Mouse (Mus musculus): ENCODE data around the gene Zbtb42. TPM values are rescaled to one million over a fixed set of nuclear protein-coding genes. Genes with fewer than 3 reads are reported as not detected.

Zbtb42 gene
- polyA plus RNA-seq (2014; fragmentation: Nextera tagmentation; extraction: Ambion mirVana), result 1.9 and 3.5 TPM in 2 replicates

GRCm38 (mm10) chr12:112678555-112679026 is at the start of gene Zbtb42:
Gene Zbtb42, plus strand, starts transcription at chr12:112678828.
- H3K4me2 ChIP-seq (ENCODE audit: low read length), result peak within 1 kb of the TSS; percentile 91
- ATAC-seq (ENCODE audit: low FRiP score, low TSS enrichment) (peak; percentile 15; the same call in 1 of the 2 replicates), DNase-seq (peak; percentile 65)
- H3K4me3 ChIP-seq (replicated peaks; ENCODE audit: low read depth, low read length), result peak within 1 kb of the TSS; percentile 48
- no peak within 1 kb of the TSS for H3K27ac ChIP-seq (replicated peaks; ENCODE audit: low read depth, low read length)
- no peaks in the 10 kb centered on the region for H3K36me3 ChIP-seq (ENCODE audit: control insufficient read depth, insufficient read depth, low read length)
- H3K27me3 ChIP-seq (ENCODE audit: control insufficient read depth, insufficient read depth, low read length), result peaks cover 23% of the 10 kb centered on the region
- H3K4me1 ChIP-seq (ENCODE audit: control insufficient read depth, insufficient read depth, low read length), result peaks cover 16% of the 10 kb centered on the region
- H3K9ac ChIP-seq (replicated peaks; ENCODE audit: low read length), result peak within 1 kb of the TSS; percentile 45
- H3K9me3 ChIP-seq (ENCODE audit: control insufficient read depth, low read length), result no peaks in the 10 kb centered on the region
- WGBS, result under 1% methylated on average over 60 of the region's 60 CpGs

DNA sequence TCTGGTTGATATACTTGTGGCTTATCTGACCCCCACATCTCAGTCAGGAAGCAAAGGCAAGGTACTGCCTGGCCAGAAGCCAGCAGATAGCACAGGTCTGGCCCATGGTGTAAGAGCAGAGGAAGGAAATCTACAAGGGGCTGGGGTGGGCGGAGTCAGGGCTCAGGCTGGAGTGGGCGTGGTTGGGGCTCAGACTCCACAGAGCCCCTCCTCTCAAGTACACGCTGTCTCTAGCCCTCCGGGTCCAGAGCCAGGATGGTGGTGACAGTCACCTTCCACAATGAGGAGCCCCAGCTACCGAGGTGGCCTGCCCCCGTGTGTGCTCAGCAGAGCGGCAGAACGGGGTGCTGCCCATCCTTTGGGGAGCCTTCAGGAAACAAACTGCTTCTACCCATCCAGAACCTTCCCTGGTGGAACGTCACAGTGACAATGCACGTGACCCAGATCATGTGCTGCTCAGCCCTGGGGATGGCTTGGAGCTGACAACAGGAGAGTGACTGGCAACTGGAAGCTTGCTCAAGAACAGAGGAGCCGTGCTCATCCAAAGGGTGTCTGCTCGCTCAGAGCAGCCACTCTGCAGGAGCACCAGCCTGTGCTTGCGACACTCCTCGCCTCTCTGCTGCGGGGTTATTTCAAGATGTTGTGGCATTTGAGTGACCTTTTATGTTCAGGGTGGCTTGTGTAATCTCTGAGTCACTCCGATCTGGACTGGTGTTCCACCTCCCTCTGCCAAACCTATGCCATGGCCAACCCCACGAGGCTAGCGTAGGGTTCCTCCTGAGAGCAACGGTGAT is 49.5 kb upstream of the Zbtb42 start:
- H3K4me3 ChIP-seq (replicated peaks; ENCODE audit: low read depth, low read length), result 0 out of 2 replicates have a peak overlapping the region, but pooled peaks have one; percentile 15
- H3K4me1 ChIP-seq (ENCODE audit: control insufficient read depth, insufficient read depth, low read length), result peaks cover 4% of the 10 kb centered on the region; the same call in 1 of the 2 replicates
- 36% methylated on average over 19 of the region's 19 CpGs for WGBS
- H3K9ac ChIP-seq (replicated peaks; ENCODE audit: low read length), result no peak overlapping the region; the same call in 1 of the 2 replicates
- H3K36me3 ChIP-seq (ENCODE audit: control insufficient read depth, insufficient read depth, low read length), result no peaks in the 10 kb centered on the region
- no peaks in the 10 kb centered on the region for H3K9me3 ChIP-seq (ENCODE audit: control insufficient read depth, low read length)
- ATAC-seq (ENCODE audit: low FRiP score, low TSS enrichment) (peak; percentile 46; the same call in 1 of the 2 replicates), DNase-seq (peak; percentile 65)
- H3K27ac ChIP-seq (replicated peaks; ENCODE audit: low read depth, low read length), result no peak overlapping the region
- peak overlapping the region; percentile 46 for H3K4me2 ChIP-seq (ENCODE audit: low read length)
- no peaks in the 10 kb centered on the region for H3K27me3 ChIP-seq (ENCODE audit: control insufficient read depth, insufficient read depth, low read length)

DNA sequence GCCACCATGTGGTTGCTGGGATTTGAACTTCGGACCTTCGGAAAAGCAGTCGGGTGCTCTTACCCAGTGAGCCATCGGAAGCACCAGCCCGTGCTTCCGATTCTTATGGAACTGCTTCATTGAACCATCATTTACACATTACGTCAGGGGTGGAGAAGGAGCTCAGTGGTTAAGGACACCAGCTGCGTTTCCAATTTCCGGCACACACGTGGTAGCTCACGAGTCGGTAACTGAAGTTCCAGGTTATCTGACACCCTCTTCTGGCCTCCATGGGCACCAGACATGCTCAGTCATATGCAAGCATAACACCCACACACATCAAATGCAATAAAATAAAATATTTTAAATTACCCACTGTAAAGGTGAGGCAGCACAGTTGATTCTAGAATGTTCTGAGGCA is 48.6 kb upstream of the Zbtb42 start:
- Histone ChIP-seq H3K27me3 (ENCODE audit: control insufficient read depth, insufficient read depth, low read length) (no peaks in the 10 kb centered on the region), H3K4me1 (ENCODE audit: control insufficient read depth, insufficient read depth, low read length) (peaks cover 4% of the 10 kb centered on the region; the same call in 1 of the 2 replicates), H3K4me2 (ENCODE audit: low read length) (no peak overlapping the region), H3K9ac (replicated peaks; ENCODE audit: low read length) (no peak overlapping the region), H3K36me3 (ENCODE audit: control insufficient read depth, insufficient read depth, low read length) (no peaks in the 10 kb centered on the region), H3K4me3 (replicated peaks; ENCODE audit: low read depth, low read length) (no peak overlapping the region), H3K27ac (replicated peaks; ENCODE audit: low read depth, low read length) (no peak overlapping the region), H3K9me3 (ENCODE audit: control insufficient read depth, low read length) (no peaks in the 10 kb centered on the region)
- no peak for DNase-seq
- WGBS, result 92% methylated on average over 12 of the region's 12 CpGs
- no peak for ATAC-seq (ENCODE audit: low FRiP score, low TSS enrichment)

GRCm38 (mm10) chr12:112630796-112631195 is 47.8 kb upstream of the Zbtb42 start:
- Histone ChIP-seq H3K9me3 (ENCODE audit: control insufficient read depth, low read length) (no peaks in the 10 kb centered on the region), H3K4me3 (replicated peaks; ENCODE audit: low read depth, low read length) (no peak overlapping the region), H3K27ac (replicated peaks; ENCODE audit: low read depth, low read length) (no peak overlapping the region), H3K4me2 (ENCODE audit: low read length) (no peak overlapping the region), H3K4me1 (ENCODE audit: control insufficient read depth, insufficient read depth, low read length) (peaks cover 4% of the 10 kb centered on the region; the same call in 1 of the 2 replicates), H3K9ac (replicated peaks; ENCODE audit: low read length) (no peak overlapping the region), H3K27me3 (ENCODE audit: control insufficient read depth, insufficient read depth, low read length) (no peaks in the 10 kb centered on the region), H3K36me3 (ENCODE audit: control insufficient read depth, insufficient read depth, low read length) (no peaks in the 10 kb centered on the region)
- WGBS, result 85% methylated on average over 5 of the region's 5 CpGs
- DNase-seq (no peak), ATAC-seq (ENCODE audit: low FRiP score, low TSS enrichment) (no peak)

DNA sequence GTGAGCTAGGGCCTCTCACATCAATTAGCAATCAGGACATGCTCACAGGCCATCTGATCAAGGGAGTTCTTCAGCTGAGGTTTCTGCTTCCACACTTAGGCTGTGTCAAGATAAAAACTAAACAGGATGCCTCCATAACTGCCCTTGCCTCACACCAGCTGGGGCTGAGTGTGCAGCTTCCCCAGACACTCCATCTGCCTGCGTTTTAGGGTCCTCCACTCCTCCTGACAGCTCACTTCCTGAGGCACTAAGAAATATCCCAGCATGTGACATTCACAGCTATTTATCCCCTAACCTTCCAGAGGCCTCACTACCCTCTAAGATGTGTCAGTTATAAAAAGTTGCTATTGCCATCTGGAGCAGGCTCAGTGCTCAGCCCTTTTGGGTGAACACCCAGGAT is 47.2 kb upstream of the Zbtb42 start:
- Histone ChIP-seq H3K27me3 (ENCODE audit: control insufficient read depth, insufficient read depth, low read length) (no peaks in the 10 kb centered on the region), H3K9ac (replicated peaks; ENCODE audit: low read length) (no peak overlapping the region), H3K36me3 (ENCODE audit: control insufficient read depth, insufficient read depth, low read length) (no peaks in the 10 kb centered on the region), H3K27ac (replicated peaks; ENCODE audit: low read depth, low read length) (no peak overlapping the region), H3K9me3 (ENCODE audit: control insufficient read depth, low read length) (no peaks in the 10 kb centered on the region), H3K4me1 (ENCODE audit: control insufficient read depth, insufficient read depth, low read length) (peaks cover 4% of the 10 kb centered on the region; the same call in 1 of the 2 replicates), H3K4me2 (ENCODE audit: low read length) (no peak overlapping the region), H3K4me3 (replicated peaks; ENCODE audit: low read depth, low read length) (no peak overlapping the region)
- ATAC-seq (ENCODE audit: low FRiP score, low TSS enrichment) (no peak), DNase-seq (no peak)
- WGBS, result 68% methylated on average over 1 of the region's 1 CpGs

- DNase-seq (no peak), ATAC-seq (ENCODE audit: low FRiP score, low TSS enrichment) (no peak)
- no peak overlapping the region for H3K27ac ChIP-seq (replicated peaks; ENCODE audit: low read depth, low read length)
- peaks cover 4% of the 10 kb centered on the region; the same call in 1 of the 2 replicates for H3K4me1 ChIP-seq (ENCODE audit: control insufficient read depth, insufficient read depth, low read length)
- H3K9ac ChIP-seq (replicated peaks; ENCODE audit: low read length), result no peak overlapping the region
- 76% methylated on average over 11 of the region's 11 CpGs for WGBS
- no peaks in the 10 kb centered on the region for H3K9me3 ChIP-seq (ENCODE audit: control insufficient read depth, low read length)
- no peaks in the 10 kb centered on the region for H3K27me3 ChIP-seq (ENCODE audit: control insufficient read depth, insufficient read depth, low read length)
- no peaks in the 10 kb centered on the region for H3K36me3 ChIP-seq (ENCODE audit: control insufficient read depth, insufficient read depth, low read length)
- no peak overlapping the region for H3K4me3 ChIP-seq (replicated peaks; ENCODE audit: low read depth, low read length)
- no peak overlapping the region for H3K4me2 ChIP-seq (ENCODE audit: low read length)
These were observed 46.4 kb upstream of the Zbtb42 start for GRCm38 (mm10) chr12:112632084-112632777.

DNA sequence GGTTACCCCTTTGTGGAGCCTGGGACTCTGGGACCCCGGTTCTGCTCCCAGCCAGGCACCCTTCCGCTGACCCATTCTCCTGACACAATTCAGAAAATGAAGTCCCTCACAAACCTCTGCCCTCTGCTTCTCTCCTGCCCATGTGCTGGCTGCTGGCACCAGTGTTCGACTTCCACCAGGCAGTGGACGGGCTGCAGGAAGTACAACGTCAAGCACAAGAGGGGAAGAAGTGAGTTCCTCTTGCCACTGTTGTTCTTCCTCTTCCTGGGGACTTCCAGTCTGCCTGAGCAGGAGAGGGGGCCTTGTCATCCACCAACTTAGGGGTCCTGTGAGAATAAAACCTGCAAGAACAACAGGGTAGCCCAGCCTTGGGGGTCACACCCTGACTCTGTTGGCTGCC is 45.7 kb upstream of the Zbtb42 start:
- no peaks in the 10 kb centered on the region for H3K36me3 ChIP-seq (ENCODE audit: control insufficient read depth, insufficient read depth, low read length)
- H3K9me3 ChIP-seq (ENCODE audit: control insufficient read depth, low read length), result no peaks in the 10 kb centered on the region
- H3K4me3 ChIP-seq (replicated peaks; ENCODE audit: low read depth, low read length), result no peak overlapping the region
- H3K4me2 ChIP-seq (ENCODE audit: low read length), result no peak overlapping the region
- no peak for DNase-seq
- no peak overlapping the region for H3K9ac ChIP-seq (replicated peaks; ENCODE audit: low read length)
- H3K27me3 ChIP-seq (ENCODE audit: control insufficient read depth, insufficient read depth, low read length), result no peaks in the 10 kb centered on the region
- no peak for ATAC-seq (ENCODE audit: low FRiP score, low TSS enrichment)
- H3K4me1 ChIP-seq (ENCODE audit: control insufficient read depth, insufficient read depth, low read length), result peaks cover 4% of the 10 kb centered on the region; the same call in 1 of the 2 replicates
- H3K27ac ChIP-seq (replicated peaks; ENCODE audit: low read depth, low read length), result no peak overlapping the region
- WGBS, result 86% methylated on average over 5 of the region's 5 CpGs

GRCm38 (mm10) chr12:112633686-112634085 is 44.9 kb upstream of the Zbtb42 start:
- Histone ChIP-seq H3K27me3 (ENCODE audit: control insufficient read depth, insufficient read depth, low read length) (no peaks in the 10 kb centered on the region), H3K9me3 (ENCODE audit: control insufficient read depth, low read length) (no peaks in the 10 kb centered on the region), H3K4me3 (replicated peaks; ENCODE audit: low read depth, low read length) (no peak overlapping the region), H3K4me2 (ENCODE audit: low read length) (no peak overlapping the region), H3K36me3 (ENCODE audit: control insufficient read depth, insufficient read depth, low read length) (no peaks in the 10 kb centered on the region), H3K4me1 (ENCODE audit: control insufficient read depth, insufficient read depth, low read length) (peaks cover 4% of the 10 kb centered on the region; the same call in 1 of the 2 replicates), H3K27ac (replicated peaks; ENCODE audit: low read depth, low read length) (no peak overlapping the region), H3K9ac (replicated peaks; ENCODE audit: low read length) (no peak overlapping the region)
- 73% methylated on average over 9 of the region's 9 CpGs for WGBS
- ATAC-seq (ENCODE audit: low FRiP score, low TSS enrichment), result no peak
- DNase-seq, result no peak
